Mouse (Mus musculus) heart, postnatal 0 days (tissue): Measurements from ENCODE around the gene Tmem208.

Experiments used
- CTCF ChIP-seq: IDR thresholded peaks from 2 replicates; pipeline ENCODE4 v1.5.1; 2016; ENCODE audit warnings: antibody characterized with exemption, control low read depth, low read depth
- EP300 ChIP-seq: IDR thresholded peaks from 2 replicates; pipeline ENCODE4 v1.6.1; 2016; ENCODE audit warnings: antibody characterized with exemption, low read depth

- TF ChIP-seq CTCF: peak; percentile 1
- TF ChIP-seq EP300: no peak
Observed at GRCm38 (mm10) chr8:105288231-105288630, 37.9 kb upstream of the Tmem208 start.
